Mouse (Mus musculus) left cerebral cortex, postnatal 36 days (tissue): ENCODE measurements around the gene Per3. TPM values are rescaled to one million over a fixed set of nuclear protein-coding genes. Genes with fewer than 3 reads are reported as not detected.

Source experiments
- DNase-seq, 2 experiments: peaks; one replicate each; pipeline ENCODE4 v3.0.0; 2021 to 2022; ENCODE audit warnings: low spot score in 2 of 2, mixed read lengths in 1 of 2
- intact Hi-C: fragments of 180-260 bp; cut with DNase I; formaldehyde crosslinking; loops from one replicate; pipeline ENCODE4 v1.15.1; 2025
- total RNA-seq, 2 experiments: library from RNA; stranded (reverse); gene quantifications; 2 replicates each; pipeline ENCODE4 v1.2.3; 2021

Gene Per3
- total RNA-seq = 10 to 100 TPM; 25.6 to 33.8 TPM

GRCm38 (mm10) chr4:151044037-151044943 lies at the start of gene Per3:
TSS of gene Per3 (minus strand) at chr4:151044665.
- intact Hi-C loops = loop anchor here (10.0 kb wide), 1 partner anchor 821 kb away; the partner anchor contains the start of gene Camta1

GRCm38 (mm10) chr4:151089270-151089669 lies 44.8 kb upstream of the Per3 start, which contains the start of gene Gm13090:
TSS of gene Gm13090 (plus strand) at chr4:151089570.
- intact Hi-C loops = no loop called here
- DNase-seq = no peak

More at GRCm38 (mm10) chr4:151044037-151044943, at the start of gene Per3:
- peak; percentile 99 for DNase-seq

GRCm38 (mm10) chr4:151088819-151089218 lies 44.4 kb upstream of the Per3 start:
- intact Hi-C loops = no loop called here
- DNase-seq = no peak

- intact Hi-C loops = no loop called here
- no peak for DNase-seq
Observed at GRCm38 (mm10) chr4:151087358-151087757, 42.9 kb upstream of the Per3 start.

GRCm38 (mm10) chr4:151083027-151083426 lies 38.6 kb upstream of the Per3 start:
- no peak for DNase-seq
- intact Hi-C loops = no loop called here

GRCm38 (mm10) chr4:151081977-151082376 lies 37.5 kb upstream of the Per3 start:
- intact Hi-C loops = no loop called here
- DNase-seq = no peak

GRCm38 (mm10) chr4:151081355-151081754 lies 36.9 kb upstream of the Per3 start:
- no peak for DNase-seq
- intact Hi-C loops = no loop called here

- intact Hi-C loops = no loop called here
- no peak for DNase-seq
Observed at GRCm38 (mm10) chr4:151074817-151075216, 30.4 kb upstream of the Per3 start.

- DNase-seq = peak; percentile 58 to 68
- intact Hi-C loops = loop anchor here (1.0 kb wide), 1 partner anchor 68 kb away; no protein-coding TSS in a partner anchor
Observed at GRCm38 (mm10) chr4:151073108-151073744, 28.8 kb upstream of the Per3 start.

- intact Hi-C loops = no loop called here
- no peak for DNase-seq
Observed at GRCm38 (mm10) chr4:151070962-151071361, 26.5 kb upstream of the Per3 start.

GRCm38 (mm10) chr4:151068751-151069150 lies 24.3 kb upstream of the Per3 start:
- DNase-seq = no peak
- intact Hi-C loops = no loop called here

GRCm38 (mm10) chr4:151059566-151059965 lies 15.1 kb upstream of the Per3 start:
- DNase-seq = no peak
- intact Hi-C loops = no loop called here

GRCm38 (mm10) chr4:151058634-151059033 lies 14.2 kb upstream of the Per3 start:
- no peak for DNase-seq
- intact Hi-C loops = no loop called here

- DNase-seq = peak; percentile 98 to 99
- intact Hi-C loops = no loop called here
Observed at GRCm38 (mm10) chr4:151057347-151058321, 13.2 kb upstream of the Per3 start, which contains the start of gene Vamp3. TSS of gene Vamp3 (minus strand) at chr4:151057963.

GRCm38 (mm10) chr4:151051162-151051561 lies 6.7 kb upstream of the Per3 start:
- no peak for DNase-seq
- intact Hi-C loops = no loop called here

- no peak for DNase-seq
- intact Hi-C loops = loop anchor here (10.0 kb wide), 1 partner anchor 818 kb away; the partner anchor contains the start of gene Camta1
Observed at GRCm38 (mm10) chr4:151046524-151046923, 2.1 kb upstream of the Per3 start.

GRCm38 (mm10) chr4:151044944-151045570 lies 592 bp upstream of the Per3 start:
- intact Hi-C loops = loop anchor here (10.0 kb wide), 1 partner anchor 820 kb away; the partner anchor contains the start of gene Camta1
- peak; percentile 55 to 70 for DNase-seq

- intact Hi-C loops = loop anchor here (10.0 kb wide), 1 partner anchor 822 kb away; the partner anchor contains the start of gene Camta1
- DNase-seq = no peak
Observed at GRCm38 (mm10) chr4:151043281-151043680, 1.2 kb downstream of the Per3 start.

GRCm38 (mm10) chr4:151041506-151041905 lies 3.0 kb downstream of the Per3 start:
- DNase-seq = peak; percentile 56 to 60
- intact Hi-C loops = loop anchor here (10.0 kb wide), 1 partner anchor 823 kb away; the partner anchor contains the start of gene Camta1
